Mouse (Mus musculus) liver, postnatal 0 days (tissue): ENCODE results near the gene Lpo.

Experiments used
- CTCF ChIP-seq: sonication (generic); IDR thresholded peaks from 2 replicates; pipeline ENCODE4 v1.5.1; 2016; ENCODE audit warnings: antibody characterized with exemption, low read depth
- EP300 ChIP-seq: IDR thresholded peaks from 2 replicates; pipeline ENCODE4 v1.6.1; 2016; ENCODE audit warnings: antibody characterized with exemption, low read depth, mild to moderate bottlenecking

DNA sequence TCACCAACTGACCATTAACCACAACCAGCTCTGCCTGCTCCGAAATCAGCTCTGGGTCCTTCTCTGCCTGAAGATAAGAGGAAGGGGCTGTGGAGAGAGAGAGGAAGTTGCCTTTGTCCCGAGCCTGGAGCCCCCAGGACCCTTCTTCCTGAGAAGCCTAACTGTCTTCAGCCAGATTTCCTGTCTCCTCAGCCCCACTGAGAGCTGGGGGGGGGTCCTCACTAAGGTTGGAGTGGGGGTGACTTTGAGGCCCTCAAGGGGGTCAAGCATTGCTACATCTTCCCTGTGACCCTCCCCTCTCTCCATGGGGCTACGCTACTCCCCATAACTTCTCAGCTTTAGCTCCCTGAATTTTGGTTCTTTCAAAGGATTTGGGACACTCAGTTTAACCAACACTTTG, 34.6 kb downstream of the Lpo start, which contains the start of gene Mpo:
- TF ChIP-seq CTCF = no peak
- TF ChIP-seq EP300 = no peak
